Mouse (Mus musculus): ENCODE measurements around the gene Clpx. TPM values are rescaled to one million over a fixed set of nuclear protein-coding genes. Genes with fewer than 3 reads are reported as not detected.
"Not testable (repeated sequence)": the region's sequence is repeated elsewhere in the genome, so short reads cannot be mapped to it uniquely, and the experiment has no call there.

The Clpx gene
- polyA plus RNA-seq, 1 experiment from 2014 or later = 41.6 TPM

- no peaks in the 10 kb centered on the region for H3K36me3 ChIP-seq
- DNase-seq (ENCODE audit: low spot score) = no peak
- no peak overlapping the region for H3K27ac ChIP-seq (replicated peaks)
- H3K4me3 ChIP-seq = no peak overlapping the region
- no peaks in the 10 kb centered on the region for H3K9me3 ChIP-seq (replicated peaks)
- peaks cover under 1% of the 10 kb centered on the region; the same call in 1 of the 2 replicates for H3K4me1 ChIP-seq
- WGBS = 90% methylated on average over 13 of the region's 13 CpGs
- no peaks in the 10 kb centered on the region for H3K27me3 ChIP-seq (ENCODE audit: low read depth, poor library complexity, severe bottlenecking)
Observed at GRCm38 (mm10) chr9:65273048-65273809, 20.8 kb upstream of the Clpx start.

GRCm38 (mm10) chr9:65273873-65274272, 20.2 kb upstream of the Clpx start:
- H3K9me3 ChIP-seq (replicated peaks) = no peaks in the 10 kb centered on the region
- no peak overlapping the region for H3K27ac ChIP-seq (replicated peaks)
- H3K4me1 ChIP-seq = no peaks in the 10 kb centered on the region
- H3K36me3 ChIP-seq = no peaks in the 10 kb centered on the region
- H3K4me3 ChIP-seq = no peak overlapping the region
- no peak for DNase-seq (ENCODE audit: low spot score)
- H3K27me3 ChIP-seq (ENCODE audit: low read depth, poor library complexity, severe bottlenecking) = no peaks in the 10 kb centered on the region
- 93% methylated on average over 4 of the region's 4 CpGs for WGBS

- H3K4me1 ChIP-seq; H3K4me3 ChIP-seq; H3K27ac ChIP-seq (replicated peaks); H3K9me3 ChIP-seq (replicated peaks); H3K36me3 ChIP-seq; DNase-seq (ENCODE audit: low spot score); H3K27me3 ChIP-seq (ENCODE audit: low read depth, poor library complexity, severe bottlenecking): not testable (repeated sequence)
- WGBS = 80% methylated on average over 3 of the region's 3 CpGs
Observed at GRCm38 (mm10) chr9:65274851-65275250, 19.2 kb upstream of the Clpx start.

GRCm38 (mm10) chr9:65275810-65276530, 18.1 kb upstream of the Clpx start:
- Histone ChIP-seq H3K36me3 (no peaks in the 10 kb centered on the region), H3K27ac (replicated peaks) (no peak overlapping the region), H3K4me1 (no peaks in the 10 kb centered on the region), H3K4me3 (no peak overlapping the region), H3K9me3 (replicated peaks) (no peaks in the 10 kb centered on the region), H3K27me3 (ENCODE audit: low read depth, poor library complexity, severe bottlenecking) (no peaks in the 10 kb centered on the region)
- no peak for DNase-seq (ENCODE audit: low spot score)
- WGBS = 83% methylated on average over 4 of the region's 4 CpGs

- H3K27ac ChIP-seq (replicated peaks) = no peak overlapping the region
- H3K4me3 ChIP-seq = no peak overlapping the region
- H3K4me1 ChIP-seq = no peaks in the 10 kb centered on the region
- H3K27me3 ChIP-seq (ENCODE audit: low read depth, poor library complexity, severe bottlenecking) = no peaks in the 10 kb centered on the region
- DNase-seq (ENCODE audit: low spot score) = no peak
- H3K9me3 ChIP-seq (replicated peaks) = no peaks in the 10 kb centered on the region
- 70% methylated on average over 5 of the region's 5 CpGs for WGBS
- no peaks in the 10 kb centered on the region for H3K36me3 ChIP-seq
Observed at GRCm38 (mm10) chr9:65281536-65282151, 12.4 kb upstream of the Clpx start.

- Histone ChIP-seq H3K4me3 (no peak overlapping the region), H3K27ac (replicated peaks) (no peak overlapping the region), H3K27me3 (ENCODE audit: low read depth, poor library complexity, severe bottlenecking) (no peaks in the 10 kb centered on the region), H3K9me3 (replicated peaks) (no peaks in the 10 kb centered on the region), H3K36me3 (no peaks in the 10 kb centered on the region), H3K4me1 (no peaks in the 10 kb centered on the region)
- no peak for DNase-seq (ENCODE audit: low spot score)
- 1% methylated on average over 3 of the region's 3 CpGs for WGBS
Observed at GRCm38 (mm10) chr9:65283301-65283700, 10.8 kb upstream of the Clpx start.

GRCm38 (mm10) chr9:65288252-65288651, 5.8 kb upstream of the Clpx start:
- not testable (repeated sequence) for H3K27me3 ChIP-seq (ENCODE audit: low read depth, poor library complexity, severe bottlenecking); H3K4me1 ChIP-seq; H3K36me3 ChIP-seq; H3K4me3 ChIP-seq; H3K27ac ChIP-seq (replicated peaks); H3K9me3 ChIP-seq (replicated peaks); DNase-seq (ENCODE audit: low spot score)
- WGBS = 88% methylated on average over 5 of the region's 5 CpGs

- no peaks in the 10 kb centered on the region for H3K9me3 ChIP-seq (replicated peaks)
- DNase-seq (ENCODE audit: low spot score) = no peak
- H3K27me3 ChIP-seq (ENCODE audit: low read depth, poor library complexity, severe bottlenecking) = no peaks in the 10 kb centered on the region
- H3K36me3 ChIP-seq = no peaks in the 10 kb centered on the region
- peaks cover 13% of the 10 kb centered on the region for H3K4me1 ChIP-seq
- no peak overlapping the region for H3K4me3 ChIP-seq
- WGBS = 91% methylated on average over 4 of the region's 4 CpGs
- no peak overlapping the region for H3K27ac ChIP-seq (replicated peaks)
Observed at GRCm38 (mm10) chr9:65289988-65290387, 4.1 kb upstream of the Clpx start.

GRCm38 (mm10) chr9:65292421-65292820, 1.6 kb upstream of the Clpx start:
- H3K9me3 ChIP-seq (replicated peaks) = no peaks in the 10 kb centered on the region
- no peak for DNase-seq (ENCODE audit: low spot score)
- H3K27ac ChIP-seq (replicated peaks) = no peak overlapping the region
- peaks cover 5% of the 10 kb centered on the region for H3K36me3 ChIP-seq
- H3K27me3 ChIP-seq (ENCODE audit: low read depth, poor library complexity, severe bottlenecking) = no peaks in the 10 kb centered on the region
- WGBS = 90% methylated on average over 3 of the region's 3 CpGs
- no peak overlapping the region for H3K4me3 ChIP-seq
- H3K4me1 ChIP-seq = peaks cover 24% of the 10 kb centered on the region

- Histone ChIP-seq H3K27ac (replicated peaks) (peak overlapping the region; percentile 90), H3K4me3 (peak overlapping the region; percentile 81), H3K9me3 (replicated peaks) (no peaks in the 10 kb centered on the region), H3K27me3 (ENCODE audit: low read depth, poor library complexity, severe bottlenecking) (no peaks in the 10 kb centered on the region), H3K4me1 (peaks cover 24% of the 10 kb centered on the region), H3K36me3 (peaks cover 9% of the 10 kb centered on the region)
- WGBS = 44% methylated on average over 5 of the region's 5 CpGs
- DNase-seq (ENCODE audit: low spot score) = no peak
Observed at GRCm38 (mm10) chr9:65293119-65293518, 941 bp upstream of the Clpx start.

GRCm38 (mm10) chr9:65293580-65293972, 484 bp upstream of the Clpx start:
- H3K4me1 ChIP-seq = peaks cover 24% of the 10 kb centered on the region
- 2% methylated on average over 9 of the region's 9 CpGs for WGBS
- peak; percentile 17 for DNase-seq (ENCODE audit: low spot score)
- no peaks in the 10 kb centered on the region for H3K9me3 ChIP-seq (replicated peaks)
- H3K4me3 ChIP-seq = peak overlapping the region; percentile 81
- peak overlapping the region; percentile 90 for H3K27ac ChIP-seq (replicated peaks)
- no peaks in the 10 kb centered on the region for H3K27me3 ChIP-seq (ENCODE audit: low read depth, poor library complexity, severe bottlenecking)
- H3K36me3 ChIP-seq = peaks cover 9% of the 10 kb centered on the region

- Histone ChIP-seq H3K4me1 (peaks cover 24% of the 10 kb centered on the region), H3K36me3 (peaks cover 13% of the 10 kb centered on the region), H3K27ac (replicated peaks) (peak overlapping the region; percentile 90), H3K27me3 (ENCODE audit: low read depth, poor library complexity, severe bottlenecking) (no peaks in the 10 kb centered on the region), H3K4me3 (peak overlapping the region; percentile 81), H3K9me3 (replicated peaks) (no peaks in the 10 kb centered on the region)
- no peak for DNase-seq (ENCODE audit: low spot score)
- 6% methylated on average over 28 of the region's 28 CpGs for WGBS
Observed at GRCm38 (mm10) chr9:65294716-65295378, 787 bp downstream of the Clpx start.
